Mouse (Mus musculus): ENCODE measurements around the gene Cmas.

The Cmas gene

GRCm38 (mm10) chr6:142756507-142757333 is at the start of gene Cmas:
Gene Cmas (plus strand): TSS chr6:142756686.
- peak; percentile 92 to 94 for DNase-seq

DNA sequence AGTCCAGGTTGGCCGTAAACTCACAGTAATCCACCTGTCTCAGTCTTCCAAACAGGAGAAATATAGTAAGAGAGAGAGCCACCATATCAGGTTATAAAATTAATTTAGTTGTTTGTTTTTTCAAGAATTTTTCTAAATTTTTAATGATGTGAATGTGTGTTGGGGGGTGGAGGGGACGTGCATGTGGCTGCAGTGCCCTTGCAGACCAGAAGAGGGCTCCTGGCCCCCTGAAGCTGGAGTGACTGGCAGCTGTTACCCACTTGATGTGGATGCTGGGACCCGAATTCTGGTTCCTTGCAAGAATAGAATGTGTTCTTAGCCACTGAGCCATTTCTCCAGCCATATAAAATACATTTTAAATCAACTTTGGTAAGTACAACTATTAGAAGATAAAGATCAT is 49.8 kb upstream of the Cmas start:
- no peak for DNase-seq

DNA sequence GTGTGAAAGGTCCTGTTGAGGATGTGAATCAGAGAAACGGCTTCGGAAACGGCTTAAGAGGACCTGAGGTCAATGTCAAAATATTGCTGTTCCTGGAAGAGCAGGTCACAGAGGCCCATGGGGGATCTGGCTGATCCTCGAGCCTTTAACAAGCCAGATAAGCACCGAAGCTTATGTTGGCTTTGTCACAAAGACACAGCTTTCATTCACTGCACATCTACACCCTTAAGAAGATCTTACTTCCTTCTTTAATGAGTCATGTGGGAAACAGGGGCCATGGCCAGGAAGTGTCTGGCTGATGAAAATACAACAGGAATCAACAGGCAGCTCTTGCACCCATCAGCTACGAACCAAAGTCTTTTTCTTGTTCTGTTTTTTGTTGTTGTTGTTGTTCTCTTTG is 48.1 kb upstream of the Cmas start:
- DNase-seq: no peak

DNA sequence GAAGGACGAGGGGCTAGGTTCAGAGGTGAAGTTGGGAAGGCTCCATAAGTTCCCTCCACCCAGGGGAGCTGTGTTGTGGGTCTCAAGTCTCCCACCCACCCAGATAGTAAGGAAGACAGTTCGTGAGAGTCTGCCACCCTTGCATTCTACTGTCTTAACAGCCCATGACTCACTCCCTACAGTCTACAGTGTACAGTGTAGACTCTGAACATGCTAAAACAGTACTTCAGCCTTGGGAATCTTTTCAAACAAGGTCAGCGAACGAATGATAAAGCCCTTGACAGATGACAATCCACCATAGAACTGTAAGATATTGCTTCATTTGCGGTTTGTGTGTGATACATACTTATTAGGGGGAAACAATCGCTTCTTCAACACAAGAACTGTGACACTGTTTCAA is 45.8 kb upstream of the Cmas start:
- DNase-seq: no peak

- DNase-seq: no peak
Measured at GRCm38 (mm10) chr6:142711106-142711505, 45.4 kb upstream of the Cmas start.

DNA sequence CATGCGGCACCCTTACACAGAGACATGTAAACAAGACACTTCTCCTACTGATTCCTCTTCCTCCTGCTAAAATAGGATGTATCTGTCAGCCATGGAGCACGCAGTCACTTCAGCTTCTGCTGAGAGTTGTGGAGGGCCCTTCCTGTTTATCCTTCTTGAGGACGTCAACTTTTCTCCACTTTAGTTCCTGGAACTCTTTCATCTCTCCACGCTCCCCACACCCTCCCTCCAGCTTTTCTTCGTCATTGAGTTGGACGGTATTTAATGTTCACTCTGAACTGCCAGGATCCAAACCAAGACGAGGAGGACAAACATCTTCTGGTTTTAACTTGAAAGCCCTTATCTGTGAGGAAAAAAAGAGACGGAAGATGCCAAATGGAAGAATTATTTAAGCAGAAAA is 41.5 kb upstream of the Cmas start:
- DNase-seq: peak in 1 of 2 experiments; percentile 31

GRCm38 (mm10) chr6:142717186-142717585 is 39.3 kb upstream of the Cmas start:
- no peak for DNase-seq

DNA sequence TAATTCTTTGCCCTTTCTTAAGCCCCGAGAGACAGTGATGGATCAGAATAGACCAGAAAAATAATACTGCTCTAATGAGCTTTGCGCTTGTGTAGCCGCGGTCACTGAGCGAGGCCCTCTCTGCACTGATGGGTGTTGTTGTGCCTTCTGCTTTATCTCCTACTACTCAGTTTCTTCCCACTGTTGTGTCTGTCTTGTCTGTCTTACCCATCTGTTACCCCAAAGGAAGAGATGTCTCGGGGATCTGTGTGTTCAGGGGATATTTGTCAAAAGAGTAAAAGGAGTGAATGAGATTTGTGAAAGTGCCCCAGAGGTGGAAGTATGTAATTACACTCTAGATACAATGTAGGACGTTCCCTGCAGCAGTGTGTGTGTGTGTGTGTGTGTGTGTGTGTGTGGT is 38.3 kb upstream of the Cmas start:
- DNase-seq: no peak

DNA sequence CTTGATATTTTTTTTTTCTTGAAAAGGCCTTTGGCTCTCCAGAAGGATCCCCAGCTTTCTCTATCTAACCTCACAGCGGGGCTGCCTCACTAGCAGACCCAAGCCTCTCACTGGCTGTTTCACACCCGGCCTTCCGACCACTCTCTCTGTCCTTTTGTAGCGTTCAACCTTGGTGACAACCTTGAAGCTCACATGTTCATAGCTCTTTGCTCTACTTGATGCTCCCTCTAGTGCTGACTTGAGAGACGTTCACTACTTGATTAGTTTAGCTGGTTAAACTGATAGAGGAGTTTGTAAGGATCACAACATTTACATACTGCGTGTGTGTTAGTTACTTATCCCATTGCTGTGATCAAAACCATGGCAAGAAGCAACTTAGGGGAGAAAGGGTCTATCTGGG is 35.8 kb upstream of the Cmas start:
- no peak for DNase-seq

DNA sequence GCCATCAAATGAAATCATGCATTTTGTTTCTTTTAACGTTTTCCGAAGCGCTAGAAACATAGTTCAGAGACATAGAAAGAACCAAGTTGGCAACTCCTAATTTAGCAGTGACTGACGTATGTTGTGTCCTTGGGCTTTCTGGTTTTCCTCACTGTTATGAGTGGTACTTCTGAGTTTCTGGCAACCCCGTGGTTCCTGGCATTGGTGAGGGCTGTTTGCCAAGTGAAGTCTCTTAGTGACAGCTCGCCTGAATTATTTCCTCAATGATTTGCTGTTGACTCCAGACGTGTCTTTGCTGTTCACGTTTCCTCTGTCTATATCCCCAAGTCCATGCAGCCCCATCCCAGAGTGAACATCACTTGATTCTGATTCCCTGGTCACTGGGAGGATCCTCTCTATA is 34.8 kb upstream of the Cmas start:
- DNase-seq: no peak

- no peak for DNase-seq
Measured at GRCm38 (mm10) chr6:142726032-142726431, 30.5 kb upstream of the Cmas start.

DNA sequence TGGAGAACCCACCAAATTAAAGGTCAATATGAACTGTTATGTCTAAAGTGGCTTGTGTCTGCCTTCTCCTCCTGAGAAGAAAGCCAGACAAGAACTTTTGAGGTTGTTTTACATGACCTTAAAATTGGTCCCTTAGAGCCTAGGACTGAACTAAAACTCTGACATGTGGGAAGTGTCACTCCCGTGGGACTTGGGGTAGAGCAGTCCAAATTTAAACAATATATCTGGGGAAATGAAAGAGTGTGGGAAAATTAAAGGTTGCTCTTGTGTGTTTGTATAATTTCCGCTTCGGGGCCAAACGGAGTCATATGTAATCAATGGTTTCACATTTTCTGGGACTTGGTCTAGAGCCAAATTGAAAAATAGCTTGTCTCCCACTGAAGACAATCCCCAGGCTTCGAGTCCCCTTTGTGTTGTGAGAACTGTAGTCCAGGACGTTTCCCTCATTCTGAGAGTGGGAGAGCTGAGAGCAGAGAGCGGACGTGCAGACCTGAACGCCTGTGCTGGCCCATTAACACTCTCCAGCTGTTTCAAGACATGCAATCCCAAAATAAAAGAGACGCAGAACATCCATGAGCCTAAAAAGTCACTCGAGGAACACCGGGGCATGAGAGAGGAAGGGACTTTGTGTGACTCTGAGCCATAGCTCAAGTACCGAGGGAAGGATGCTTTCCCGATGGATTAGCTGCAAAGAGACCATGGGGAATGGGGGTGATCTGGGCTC is 23.8 kb upstream of the Cmas start:
- DNase-seq: no peak

GRCm38 (mm10) chr6:142735302-142736005 is 21.0 kb upstream of the Cmas start:
- no peak for DNase-seq

- DNase-seq: no peak
Measured at GRCm38 (mm10) chr6:142738225-142738624, 18.3 kb upstream of the Cmas start.

GRCm38 (mm10) chr6:142738637-142739036 is 17.8 kb upstream of the Cmas start:
- no peak for DNase-seq

GRCm38 (mm10) chr6:142741763-142742162 is 14.7 kb upstream of the Cmas start:
- DNase-seq: no peak

DNA sequence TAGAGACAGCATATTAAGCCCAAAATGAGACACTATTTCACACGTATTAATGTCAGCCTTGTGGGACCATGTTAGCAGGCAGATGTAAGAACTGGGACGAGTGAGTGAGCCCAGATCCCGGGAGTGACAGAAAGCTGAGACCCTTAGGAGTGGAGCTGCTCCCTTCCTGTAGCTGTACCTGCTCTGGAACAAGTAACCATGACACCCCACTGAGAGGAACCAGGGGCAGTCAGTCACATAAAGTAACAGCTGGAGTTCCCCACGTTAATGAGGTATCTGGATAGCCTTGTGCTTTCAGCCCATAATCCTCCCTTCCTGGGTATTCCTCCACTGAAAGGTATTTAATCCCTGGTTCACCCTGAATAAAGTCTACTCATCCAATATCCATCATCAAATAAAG is 13.3 kb upstream of the Cmas start:
- no peak for DNase-seq

- DNase-seq: no peak
Measured at GRCm38 (mm10) chr6:142745484-142745883, 11.0 kb upstream of the Cmas start.

- DNase-seq: no peak
Measured at GRCm38 (mm10) chr6:142746765-142747164, 9.7 kb upstream of the Cmas start.

- DNase-seq: no peak
Measured at GRCm38 (mm10) chr6:142747165-142747564, 9.3 kb upstream of the Cmas start.

GRCm38 (mm10) chr6:142748057-142748708 is 8.3 kb upstream of the Cmas start:
- no peak for DNase-seq

DNA sequence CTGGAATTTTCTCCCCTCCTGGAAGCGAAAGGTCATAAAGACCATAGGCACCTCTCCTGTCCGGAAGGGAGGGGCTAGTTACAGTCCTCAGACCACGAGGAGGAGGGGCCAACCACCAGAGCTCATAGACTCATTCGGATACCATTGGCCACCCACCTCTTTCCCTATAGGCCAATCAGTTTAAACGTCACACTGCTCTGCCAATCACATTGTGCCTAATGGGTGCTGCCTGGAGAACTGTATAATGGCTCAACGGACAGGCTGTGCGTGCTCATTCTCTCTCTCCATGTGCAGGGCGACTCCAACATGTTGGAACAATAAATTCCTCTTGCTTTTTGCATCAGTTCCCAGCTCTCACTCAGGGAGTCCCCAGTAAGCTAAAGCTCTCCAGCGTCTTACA is 5.1 kb upstream of the Cmas start:
- no peak for DNase-seq

All from kidney, postnatal 4 days (tissue).